Mouse (Mus musculus) left cerebral cortex, postnatal 36 days (tissue): Measurements from ENCODE around the gene Aspscr1. TPM values are rescaled to one million over a fixed set of nuclear protein-coding genes. Genes with fewer than 3 reads are reported as not detected.

Experiments used
- DNase-seq, 2 experiments: peaks; one replicate each; pipeline ENCODE4 v3.0.0; 2021 to 2022; ENCODE audit warnings: low spot score in 2 of 2, mixed read lengths in 1 of 2
- intact Hi-C: fragments of 180-260 bp; cut with DNase I; formaldehyde crosslinking; loops from one replicate; pipeline ENCODE4 v1.15.1; 2025
- total RNA-seq, 2 experiments: library from RNA; stranded (reverse); gene quantifications; 2 replicates each; pipeline ENCODE4 v1.2.3; 2021

Gene Aspscr1
- total RNA-seq, 2 experiments from 2014 or later = 53.1 to 56.9 TPM

DNA sequence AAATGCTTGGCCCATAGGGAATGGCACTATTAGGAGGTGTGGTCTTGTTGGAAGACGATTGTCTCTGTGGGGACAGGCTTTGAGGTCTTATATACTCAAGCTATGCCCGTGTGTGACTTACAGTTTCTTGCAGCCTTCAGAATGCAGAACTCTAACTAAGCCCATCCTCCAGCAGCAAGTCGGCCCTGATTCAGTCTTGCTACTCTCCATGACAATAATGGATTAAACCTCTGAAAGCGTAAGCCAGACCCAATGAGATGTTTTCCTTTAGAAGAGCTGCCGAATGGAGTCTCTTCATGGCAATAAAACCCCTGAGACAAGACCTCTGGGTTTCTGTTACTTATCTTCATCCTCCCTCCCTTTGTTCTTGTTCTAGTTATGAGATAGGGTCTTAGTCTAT is 38.0 kb upstream of the Aspscr1 start:
- intact Hi-C loops = no loop called here
- no peak for DNase-seq

- intact Hi-C loops = no loop called here
These were observed 31.5 kb upstream of the Aspscr1 start for GRCm38 (mm10) chr11:120641255-120641654.

DNA sequence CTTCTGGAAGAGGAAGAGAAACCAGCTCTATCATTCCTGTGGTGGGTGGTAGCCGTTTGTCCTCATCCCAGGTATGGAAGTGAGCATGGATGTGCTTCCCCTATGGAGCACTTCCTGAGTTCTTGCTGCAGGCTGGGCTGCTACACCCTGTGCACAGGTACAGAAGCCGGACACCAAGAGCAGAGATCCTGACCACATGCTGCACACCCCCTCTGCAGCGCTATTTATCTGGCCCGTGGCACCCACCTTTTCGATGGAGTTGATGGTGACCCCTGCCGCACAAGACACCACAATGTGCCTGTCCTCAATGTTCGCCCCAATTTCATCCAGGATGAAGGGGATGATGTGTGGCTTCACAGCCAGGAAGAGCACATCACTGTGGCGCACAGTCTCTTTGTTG is 30.9 kb upstream of the Aspscr1 start:
- DNase-seq = no peak
- intact Hi-C loops = no loop called here

More at GRCm38 (mm10) chr11:120641255-120641654, 31.5 kb upstream of the Aspscr1 start:
- no peak for DNase-seq

- intact Hi-C loops = no loop called here
- DNase-seq = no peak
These were observed 29.7 kb upstream of the Aspscr1 start for GRCm38 (mm10) chr11:120642939-120643600.

GRCm38 (mm10) chr11:120643601-120643987 is 29.2 kb upstream of the Aspscr1 start, which contains the start of gene Pycr1:
Pycr1 (minus strand) TSS chr11:120643769.
- intact Hi-C loops = no loop called here
- DNase-seq = peak; percentile 89 to 93

GRCm38 (mm10) chr11:120647047-120647830 is 25.5 kb upstream of the Aspscr1 start:
- no peak for DNase-seq
- intact Hi-C loops = no loop called here

- no peak for DNase-seq
- intact Hi-C loops = no loop called here
These were observed 24.7 kb upstream of the Aspscr1 start, which contains the start of gene Myadml2 for GRCm38 (mm10) chr11:120648001-120648476. Myadml2 (minus strand) TSS chr11:120648158.

GRCm38 (mm10) chr11:120651872-120652271 is 20.9 kb upstream of the Aspscr1 start:
- intact Hi-C loops = loop anchor here (10.0 kb wide), 1 partner anchor 123 kb away; no protein-coding TSS in a partner anchor

GRCm38 (mm10) chr11:120654741-120655140 is 18.0 kb upstream of the Aspscr1 start:
- DNase-seq = no peak
- intact Hi-C loops = loop anchor here (10.0 kb wide), 1 partner anchor 120 kb away; no protein-coding TSS in a partner anchor

More at GRCm38 (mm10) chr11:120651872-120652271, 20.9 kb upstream of the Aspscr1 start:
- no peak for DNase-seq

- intact Hi-C loops = loop anchor here (10.0 kb wide), 1 partner anchor 118 kb away; no protein-coding TSS in a partner anchor
These were observed 15.5 kb upstream of the Aspscr1 start for GRCm38 (mm10) chr11:120657301-120657700.

GRCm38 (mm10) chr11:120658876-120659410 is 13.8 kb upstream of the Aspscr1 start:
- peak; percentile 63 to 71 for DNase-seq
- intact Hi-C loops = loop anchor here (2.0 to 10.0 kb wide), 2 partner anchors 54 to 116 kb away; partner anchors contain the start of genes Cenpx and Lrrc45

More at GRCm38 (mm10) chr11:120657301-120657700, 15.5 kb upstream of the Aspscr1 start:
- DNase-seq = no peak

GRCm38 (mm10) chr11:120659509-120660300 is 13.1 kb upstream of the Aspscr1 start:
- intact Hi-C loops = loop anchor here (2.0 to 10.0 kb wide), 2 partner anchors 53 to 115 kb away; partner anchors contain the start of genes Cenpx and Lrrc45
- DNase-seq = no peak

DNA sequence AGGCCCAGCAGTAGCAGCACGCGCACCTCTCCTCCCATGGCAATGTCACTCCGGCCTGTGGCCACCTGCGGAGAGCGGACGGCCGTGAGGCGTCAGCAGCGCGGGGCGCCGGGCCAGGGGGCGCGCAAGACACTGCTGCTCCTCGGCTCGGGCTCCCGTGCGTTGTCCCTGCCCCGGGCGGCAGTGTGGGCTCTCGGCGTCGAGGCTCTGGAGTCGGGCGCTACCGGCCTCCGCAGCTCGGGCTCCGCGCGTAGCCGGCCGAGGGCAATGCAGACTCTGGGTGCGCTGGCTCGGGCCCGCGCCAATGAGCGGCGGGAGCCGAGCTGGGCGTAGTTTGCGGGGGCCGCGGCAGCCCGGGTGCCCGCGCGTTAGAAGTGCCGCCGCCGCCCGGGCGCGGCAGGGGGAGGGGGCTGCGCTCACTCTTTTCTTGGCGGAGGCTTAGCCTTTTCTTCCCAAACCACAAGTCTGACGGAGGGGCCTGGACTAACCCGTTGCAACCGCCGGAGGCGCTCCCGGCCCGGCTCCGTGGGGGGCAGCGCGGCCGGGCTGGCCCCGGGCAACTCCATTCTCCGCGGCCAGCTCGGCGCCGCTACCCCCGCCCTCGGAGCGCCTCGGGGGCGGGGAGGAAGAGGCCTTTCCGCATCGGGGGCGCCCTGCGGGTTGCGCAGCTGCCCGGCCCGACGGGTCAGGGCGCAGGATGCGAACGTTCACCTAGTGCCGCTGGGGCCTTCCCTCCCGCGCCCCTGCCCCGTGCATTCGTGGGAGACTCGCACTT is 12.3 kb upstream of the Aspscr1 start:
- DNase-seq = no peak
- intact Hi-C loops = no loop called here

DNA sequence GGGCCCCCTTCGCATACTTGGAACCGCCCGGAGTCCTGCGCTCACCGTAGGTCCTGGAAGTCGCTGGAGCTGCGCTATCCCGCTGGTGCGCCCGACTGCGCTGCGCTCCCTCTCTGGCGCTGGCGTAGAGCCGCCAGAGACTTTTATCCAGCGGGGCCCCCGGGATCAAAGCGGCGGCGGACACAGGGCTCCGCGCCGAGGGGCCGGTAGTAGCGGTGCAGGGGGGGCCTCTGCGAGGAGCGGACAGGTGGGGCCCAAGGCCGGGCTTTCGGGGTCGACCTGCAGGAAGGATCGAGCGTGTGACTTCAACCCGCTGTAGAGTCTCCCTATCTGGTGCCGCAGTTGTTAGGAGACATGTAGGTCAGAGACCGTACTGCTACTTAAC is 11.7 kb upstream of the Aspscr1 start, which contains the start of gene Notum:
TSS of gene Notum (minus strand) at position 100 of the 385 bp plus-strand sequence.
- intact Hi-C loops = no loop called here
- no peak for DNase-seq

DNA sequence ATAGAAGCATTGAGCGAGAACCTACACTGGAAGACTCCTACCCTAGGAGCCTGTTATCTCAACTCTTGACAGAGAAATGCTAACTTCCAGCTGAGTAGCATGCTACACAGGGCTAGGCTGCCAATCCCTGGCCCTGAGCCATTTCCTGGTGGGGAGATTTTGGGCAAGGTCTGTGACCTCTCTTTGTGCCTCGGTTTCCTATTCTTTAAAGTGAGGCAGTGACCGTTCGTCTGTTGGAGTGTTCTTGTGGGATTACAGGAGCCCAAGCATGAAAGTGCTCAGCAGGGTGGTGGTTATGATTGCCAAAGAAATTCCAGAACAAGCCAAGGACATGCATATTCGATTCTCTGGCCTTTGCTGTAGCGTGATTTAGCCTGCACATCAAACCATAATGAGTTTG is 10.0 kb upstream of the Aspscr1 start:
- DNase-seq = no peak
- intact Hi-C loops = no loop called here

DNA sequence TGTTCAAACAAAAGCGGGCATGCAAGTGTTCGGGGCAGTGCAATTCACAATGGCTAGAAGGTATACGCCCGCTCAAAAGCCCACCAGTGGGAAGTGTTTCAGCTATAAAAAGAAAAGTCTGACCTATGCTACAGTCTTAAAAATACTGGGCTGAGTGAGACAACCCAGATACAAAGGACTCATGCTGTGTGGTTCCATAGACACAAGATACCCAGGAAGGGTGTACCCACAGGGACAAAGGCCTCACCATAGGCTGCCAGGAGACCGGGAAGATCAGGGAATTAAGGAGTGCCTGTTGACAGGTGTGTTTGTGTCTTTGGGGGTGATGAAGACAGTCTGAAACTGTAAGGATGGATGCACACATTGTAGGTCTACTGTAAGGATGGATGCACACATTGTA is 9.1 kb upstream of the Aspscr1 start:
- intact Hi-C loops = no loop called here
- DNase-seq = no peak

DNA sequence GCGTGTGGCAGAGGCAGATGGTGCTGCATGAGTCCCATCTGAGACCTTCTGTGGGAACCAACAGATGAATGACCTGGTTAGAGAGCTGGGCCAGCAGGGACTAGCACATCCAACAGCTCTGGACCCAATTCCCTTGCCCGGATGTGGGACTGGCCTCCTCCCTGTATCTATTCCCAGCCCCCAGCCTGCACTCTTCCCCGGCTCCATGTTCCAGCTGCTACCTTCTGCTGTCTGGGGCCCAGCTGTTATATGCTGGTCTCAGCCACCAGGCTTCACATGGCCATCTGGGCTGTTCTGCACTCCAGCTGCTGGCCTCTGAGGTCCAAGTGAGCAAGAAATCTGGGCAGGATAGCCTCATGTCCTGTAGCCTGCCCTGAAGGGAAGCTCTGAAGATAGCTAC is 7.4 kb upstream of the Aspscr1 start:
- DNase-seq = no peak
- intact Hi-C loops = no loop called here

DNA sequence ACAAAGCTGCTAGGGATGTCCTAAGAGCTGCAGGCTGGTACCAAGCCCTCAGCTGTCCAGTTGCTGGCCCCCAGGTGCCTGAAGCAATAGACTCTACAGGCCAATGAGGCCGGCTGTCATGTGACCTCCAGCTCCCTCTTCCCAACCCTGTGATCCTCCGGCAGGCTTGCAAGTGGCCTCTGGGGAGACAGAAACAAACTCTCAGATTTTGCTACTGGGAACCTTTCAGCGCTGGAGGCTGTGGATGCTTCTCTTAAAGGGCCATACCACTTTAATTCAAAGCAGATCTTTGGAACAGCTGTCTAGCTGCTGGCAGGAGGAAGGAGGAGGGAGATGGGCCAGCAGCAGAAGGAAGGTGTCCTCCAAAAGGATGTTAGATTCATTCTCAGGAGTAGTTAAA is 6.2 kb upstream of the Aspscr1 start:
- DNase-seq = no peak
- intact Hi-C loops = no loop called here
